Mouse (Mus musculus) c-Kit-negative CD71-positive TER-119-positive erythroid progenitor cells, embryonic 14.5 days (primary cell): ENCODE data around the gene Naa10.

Experiments
- DNase-seq: peaks from one replicate; pipeline ENCODE4 v3.0.0-alpha.2; 2013; ENCODE audit warnings: low read depth, low spot score

The Naa10 gene

GRCm38 (mm10) chrX:73921823-73922549 lies at the start of gene Naa10, which contains the start of gene Arhgap4:
Gene Naa10, minus strand, starts transcription at chrX:73921944.
Gene Arhgap4, minus strand, starts transcription at chrX:73921870.
- peak; percentile 68 for DNase-seq

- no peak for DNase-seq
These were observed 49.0 kb upstream of the Naa10 start for GRCm38 (mm10) chrX:73970781-73971180.

- DNase-seq = peak; percentile 66
These were observed 48.0 kb upstream of the Naa10 start for GRCm38 (mm10) chrX:73969729-73970128.

GRCm38 (mm10) chrX:73969167-73969566 lies 47.4 kb upstream of the Naa10 start:
- no peak for DNase-seq

- peak; percentile 77 for DNase-seq
These were observed 45.7 kb upstream of the Naa10 start for GRCm38 (mm10) chrX:73967177-73968075.

- peak; percentile 72 for DNase-seq
These were observed 44.8 kb upstream of the Naa10 start, which contains the start of gene Hcfc1 for GRCm38 (mm10) chrX:73966248-73967176. Gene Hcfc1, minus strand, starts transcription at chrX:73966357.

- DNase-seq = no peak
These were observed 43.6 kb upstream of the Naa10 start for GRCm38 (mm10) chrX:73965307-73965706.

- no peak for DNase-seq
These were observed 42.6 kb upstream of the Naa10 start for GRCm38 (mm10) chrX:73964363-73964762.

- DNase-seq = no peak
These were observed 33.2 kb upstream of the Naa10 start for GRCm38 (mm10) chrX:73954988-73955387.

GRCm38 (mm10) chrX:73952603-73953002 lies 30.9 kb upstream of the Naa10 start:
- no peak for DNase-seq

- no peak for DNase-seq
These were observed 27.6 kb upstream of the Naa10 start for GRCm38 (mm10) chrX:73949341-73949740.

- DNase-seq = no peak
These were observed 26.9 kb upstream of the Naa10 start for GRCm38 (mm10) chrX:73948647-73949046.

- DNase-seq = no peak
These were observed 25.2 kb upstream of the Naa10 start for GRCm38 (mm10) chrX:73946896-73947295.

- DNase-seq = no peak
These were observed 20.6 kb upstream of the Naa10 start for GRCm38 (mm10) chrX:73942294-73942693.

- DNase-seq = no peak
These were observed 20.1 kb upstream of the Naa10 start for GRCm38 (mm10) chrX:73941860-73942259.

- no peak for DNase-seq
These were observed 10.1 kb upstream of the Naa10 start for GRCm38 (mm10) chrX:73931871-73932270.

- no peak for DNase-seq
These were observed 8.8 kb upstream of the Naa10 start, which contains the start of gene Renbp for GRCm38 (mm10) chrX:73930402-73931062. Gene Renbp, minus strand, starts transcription at chrX:73930850.

- no peak for DNase-seq
These were observed 772 bp upstream of the Naa10 start for GRCm38 (mm10) chrX:73922550-73922882.

GRCm38 (mm10) chrX:73921285-73921822 lies 390 bp downstream of the Naa10 start:
- no peak for DNase-seq

- DNase-seq = no peak
These were observed 3.1 kb downstream of the Naa10 start for GRCm38 (mm10) chrX:73918631-73919030.

- no peak for DNase-seq
These were observed 4.8 kb downstream of the Naa10 start for GRCm38 (mm10) chrX:73916945-73917344.
